In genomic region chr13:43300906-43301305, GRCm38 (mm10) we compare ENCODE assay signal across 8 mouse cellular contexts. TPM values are rescaled to one million over a fixed set of nuclear protein-coding genes. Genes with fewer than 3 reads are reported as not detected.
DNase-seq lines count a peak whose midpoint lies in the region; ATAC-seq and TF ChIP-seq lines count a peak whose summit lies in the region.

No protein-coding gene starts in this region.

- peaks cover 26% of the 10 kb centered on the region for H3K27me3 ChIP-seq in intestine, embryonic 15.5 days (replicated peaks)
- H3K27me3 ChIP-seq in intestine, postnatal 0 days (replicated peaks; ENCODE audit: control insufficient read depth, insufficient read depth, low read length): peaks cover 9% of the 10 kb centered on the region
- peaks cover 50% of the 10 kb centered on the region for H3K27me3 ChIP-seq in E14TG2a.4 (ENCODE audit: insufficient read depth, low read length)
- H3K27me3 ChIP-seq in myocyte (ENCODE audit: control insufficient read depth, insufficient read depth, insufficient read length): no peaks in the 10 kb centered on the region

- H3K4me3 ChIP-seq in intestine, embryonic 15.5 days (replicated peaks): no peak overlapping the region
- no peak overlapping the region for H3K4me3 ChIP-seq in intestine, postnatal 0 days (ENCODE audit: low read depth, low read length)
- peak overlapping the region; percentile 92 for H3K4me3 ChIP-seq in E14TG2a.4 (replicated peaks; ENCODE audit: low read length)
- peak overlapping the region; percentile 37 for H3K4me3 ChIP-seq in embryonic fibroblast, embryonic 13.5 days (ENCODE audit: insufficient read depth, low read length)
- peak overlapping the region; percentile 90 for H3K4me3 ChIP-seq in myocyte

- 42% methylated on average over 9 of the region's 9 CpGs for WGBS in intestine, embryonic 15.5 days
- WGBS in intestine, postnatal 0 days: 36% methylated on average over 9 of the region's 9 CpGs

- peaks cover 72% of the 10 kb centered on the region for H3K79me2 ChIP-seq in myocyte (ENCODE audit: control insufficient read depth, insufficient read depth)

- intact Hi-C loops in left cerebral cortex, postnatal 4 days (cut with DNase I): loop anchor here (5.0 kb wide), 1 partner anchor 119 kb away; no protein-coding TSS in a partner anchor

- no peak for DNase-seq in left cerebral cortex, postnatal 4 days
- no peak for DNase-seq in right cerebral cortex, postnatal 4 days
- DNase-seq in frontal cortex, postnatal 36 days (ENCODE audit: low spot score in 2 of 2): no peak

- no peak overlapping the region for H3K27ac ChIP-seq in intestine, embryonic 15.5 days
- no peak overlapping the region for H3K27ac ChIP-seq in intestine, postnatal 0 days (ENCODE audit: low read depth, low read length)
- no peak overlapping the region for H3K27ac ChIP-seq in embryonic fibroblast, embryonic 13.5 days (ENCODE audit: insufficient read depth, low read length)

- no peak for TF ChIP-seq POLR2A in embryonic fibroblast, embryonic 13.5 days (IDR thresholded peaks at IDR 0.05; ENCODE audit: low read depth, low read length)
- no peak for TF ChIP-seq POLR2A in myocyte (IDR thresholded peaks at IDR 0.05; ENCODE audit: insufficient read length, low read depth)

- peaks cover 13% of the 10 kb centered on the region for H3K4me1 ChIP-seq in intestine, embryonic 15.5 days (replicated peaks)
- peaks cover 3% of the 10 kb centered on the region; the same call in 1 of the 2 replicates for H3K4me1 ChIP-seq in intestine, postnatal 0 days (replicated peaks; ENCODE audit: control insufficient read depth, insufficient read depth, low read length)
- peaks cover 87% of the 10 kb centered on the region for H3K4me1 ChIP-seq in E14TG2a.4 (replicated peaks; ENCODE audit: low read depth, low read length)
- H3K4me1 ChIP-seq in embryonic fibroblast, embryonic 13.5 days (ENCODE audit: control insufficient read depth, insufficient read depth, low read length): peaks cover 12% of the 10 kb centered on the region

- no peaks in the 10 kb centered on the region for H3K36me3 ChIP-seq in intestine, embryonic 15.5 days
- no peaks in the 10 kb centered on the region for H3K36me3 ChIP-seq in intestine, postnatal 0 days (ENCODE audit: control insufficient read depth, insufficient read depth)
- H3K36me3 ChIP-seq in E14TG2a.4 (ENCODE audit: insufficient read depth, low read length) (peaks cover 13% of the 10 kb centered on the region), myocyte (ENCODE audit: control insufficient read depth, insufficient read depth) (no peaks in the 10 kb centered on the region)

- no peak for TF ChIP-seq CTCF in intestine, postnatal 0 days (IDR thresholded peaks at IDR 0.05; ENCODE audit: low read depth)
- no peak for TF ChIP-seq CTCF in E14TG2a.4 (conservative IDR thresholded peaks at IDR 0.05; ENCODE audit: low read length)
- no peak for TF ChIP-seq CTCF in embryonic fibroblast, embryonic 13.5 days (IDR thresholded peaks at IDR 0.05; ENCODE audit: borderline replicate concordance, insufficient read depth, low read length)

- H3K9ac ChIP-seq in intestine, embryonic 15.5 days: no peak overlapping the region
- no peak overlapping the region for H3K9ac ChIP-seq in intestine, postnatal 0 days (ENCODE audit: low read depth, low read length)

- peak overlapping the region; percentile 14; the same call in 1 of the 2 replicates for H3K4me2 ChIP-seq in intestine, embryonic 15.5 days (replicated peaks)
- no peak overlapping the region for H3K4me2 ChIP-seq in intestine, postnatal 0 days (replicated peaks; ENCODE audit: low read depth)
- peak overlapping the region; percentile 97 for H3K4me2 ChIP-seq in myocyte (ENCODE audit: low read depth)

- H3ac ChIP-seq in myocyte (ENCODE audit: control insufficient read depth, insufficient read length): no peak overlapping the region

- H3K9me3 ChIP-seq in intestine, embryonic 15.5 days: no peaks in the 10 kb centered on the region
- H3K9me3 ChIP-seq in intestine, postnatal 0 days (ENCODE audit: control insufficient read depth): no peaks in the 10 kb centered on the region
- H3K9me3 ChIP-seq in E14TG2a.4 (ENCODE audit: low read length): no peaks in the 10 kb centered on the region

- ATAC-seq in intestine, embryonic 15.5 days: no peak
- ATAC-seq in intestine, postnatal 0 days: no peak

TF ChIP-seq in myocyte, 11 proteins besides CTCF, POLR2A, EP300 and RAD21:
- TF ChIP-seq SRF (IDR thresholded peaks at IDR 0.05; ENCODE audit: control insufficient read depth, insufficient read length, low read depth) (no peak), CEBPB (IDR thresholded peaks at IDR 0.05; ENCODE audit: insufficient read depth, poor library complexity, severe bottlenecking) (no peak), MYOD1 (IDR thresholded peaks at IDR 0.05; ENCODE audit: control insufficient read depth in 1 of 3, insufficient read length in 2 of 3, low read depth in 2 of 3) (no peak)
TF ChIP-seq in myocyte: peak in this region for 0.

RNA-seq across cellular contexts. Expression of gene Gfod1, which starts 3.1 kb away (rescaled TPM):
- polyA plus RNA-seq in intestine, embryonic 15.5 days (2015; fragmentation: Nextera tagmentation; extraction: Ambion mirVana): 0.20 and 0.33 TPM in 2 replicates
- 0.43 and 0.50 TPM in 2 replicates for polyA plus RNA-seq in intestine, postnatal 0 days (2015; fragmentation: Nextera tagmentation; extraction: Ambion mirVana)
- 4.2 and 9.6 TPM in 2 replicates for polyA plus RNA-seq in embryonic fibroblast, embryonic 13.5 days (2011; ENCODE audit: insufficient read length, low read depth, missing spikeins)
- polyA plus RNA-seq in myocyte (2012; fragmentation: generic; extraction: Trizol): 6.5 TPM
- total RNA-seq in left cerebral cortex, postnatal 4 days (2021): 10 to 100 TPM; 29.8 to 31.3 TPM

Comparison
In these comparisons a context has a peak if more than half of its experiments do, and no peak if none do; other contexts are left out.
1. H3K4me3 ChIP-seq: peak in E14TG2a.4 (single experiment), embryonic fibroblast, embryonic 13.5 days (single experiment) and myocyte (single experiment); none in intestine, embryonic 15.5 days (single experiment) and intestine, postnatal 0 days (single experiment).